Mouse (Mus musculus) lung, embryonic 16.5 days (tissue): ENCODE data around the gene Nkd2. TPM values are rescaled to one million over a fixed set of nuclear protein-coding genes. Genes with fewer than 3 reads are reported as not detected.

Experiments used
- ATAC-seq: fragments of 200-750 bp; cut with Nextera tagmentation; 2 replicates; pipeline ENCODE4 v1.8.0; 2017; ENCODE audit warnings: low read depth, mild to moderate bottlenecking, moderate library complexity
- H3K27ac ChIP-seq: fragments of 300-500 bp; sonication (generic); 2 replicates; pipeline ENCODE4 v1.5.1; 2014; ENCODE audit warnings: mild to moderate bottlenecking, control low read depth, low read length
- H3K27me3 ChIP-seq: fragments of 300-500 bp; sonication (generic); 2 replicates; pipeline ENCODE4 v1.6.1; 2014; ENCODE audit warnings: low read depth, low read length, mixed read lengths; ENCODE audit not compliant: control insufficient read depth, insufficient read depth
- H3K36me3 ChIP-seq: fragments of 300-500 bp; sonication (generic); 2 replicates; pipeline ENCODE4 v1.6.1; 2014; ENCODE audit warnings: low read length; ENCODE audit not compliant: control insufficient read depth, insufficient read depth
- H3K4me1 ChIP-seq: fragments of 300-500 bp; sonication (generic); replicated peaks from 2 replicates; pipeline ENCODE4 v1.6.1; 2014; ENCODE audit warnings: low read length, mixed read lengths; ENCODE audit not compliant: control insufficient read depth, insufficient read depth
- H3K4me2 ChIP-seq: fragments of 300-500 bp; sonication (generic); 2 replicates; pipeline ENCODE4 v1.6.1; 2014; ENCODE audit warnings: low read depth, low read length, control low read depth
- H3K4me3 ChIP-seq: fragments of 300-500 bp; sonication (generic); 2 replicates; pipeline ENCODE4 v1.5.1; 2014; ENCODE audit warnings: mild to moderate bottlenecking, low read length, control low read depth
- H3K9ac ChIP-seq: fragments of 300-500 bp; sonication (generic); 2 replicates; pipeline ENCODE4 v1.6.1; 2014; ENCODE audit warnings: low read length, control low read depth
- H3K9me3 ChIP-seq: fragments of 300-500 bp; sonication (generic); 2 replicates; pipeline ENCODE4 v1.6.1; 2016; ENCODE audit warnings: low read length; ENCODE audit not compliant: control insufficient read depth
- WGBS: fragments of 180-500 bp; shearing (Covaris S2); extraction: QIAGEN DNeasy Blood & Tissue Kit; methylation state at CpG from one replicate; pipeline ENCODE4 v1.1.7; 2014; 5-methylcytosine and 5-hydroxymethylcytosine counted together
- polyA plus RNA-seq: library from polyadenylated mRNA; unstranded; fragments of >200 nt; fragmentation: Nextera tagmentation; extraction: Ambion mirVana; gene quantifications from 2 replicates; pipeline ENCODE4 v1.2.1, GENCODE M21; 2015

Gene Nkd2
- polyA plus RNA-seq, 1 experiment from 2014 or later: 4.8 TPM

- Histone ChIP-seq H3K4me1 (no peaks in the 10 kb centered on the region), H3K9me3 (no peaks in the 10 kb centered on the region), H3K36me3 (no peaks in the 10 kb centered on the region), H3K27ac (no peak overlapping the region), H3K4me2 (no peak overlapping the region), H3K27me3 (no peaks in the 10 kb centered on the region), H3K4me3 (no peak overlapping the region), H3K9ac (no peak overlapping the region)
- 57% methylated on average over 8 of the region's 8 CpGs for WGBS
- peak; percentile 35; the same call in 1 of the 2 replicates for ATAC-seq
Measured at GRCm38 (mm10) chr13:73827243-73827642, 20.2 kb downstream of the Nkd2 start.

GRCm38 (mm10) chr13:73823711-73824110, 23.7 kb downstream of the Nkd2 start:
- no peaks in the 10 kb centered on the region for H3K9me3 ChIP-seq
- no peak overlapping the region for H3K27ac ChIP-seq
- H3K36me3 ChIP-seq: no peaks in the 10 kb centered on the region
- H3K4me3 ChIP-seq: no peak overlapping the region
- no peak overlapping the region for H3K9ac ChIP-seq
- 58% methylated on average over 6 of the region's 6 CpGs for WGBS
- no peaks in the 10 kb centered on the region for H3K27me3 ChIP-seq
- no peak for ATAC-seq
- H3K4me1 ChIP-seq: no peaks in the 10 kb centered on the region
- H3K4me2 ChIP-seq: no peak overlapping the region

- 65% methylated on average over 4 of the region's 4 CpGs for WGBS
- H3K4me1 ChIP-seq: no peaks in the 10 kb centered on the region
- no peak overlapping the region for H3K27ac ChIP-seq
- H3K4me2 ChIP-seq: no peak overlapping the region
- H3K36me3 ChIP-seq: no peaks in the 10 kb centered on the region
- 0 out of 2 replicates have a peak, but pooled peaks have one; percentile 2 for ATAC-seq
- H3K9me3 ChIP-seq: no peaks in the 10 kb centered on the region
- H3K4me3 ChIP-seq: no peak overlapping the region
- H3K9ac ChIP-seq: no peak overlapping the region
- no peaks in the 10 kb centered on the region for H3K27me3 ChIP-seq
Measured at GRCm38 (mm10) chr13:73822187-73822800, 25.1 kb downstream of the Nkd2 start.

- Histone ChIP-seq H3K9ac (no peak overlapping the region), H3K36me3 (0 out of 2 replicates have a peak, but pooled peaks cover under 1% of the 10 kb centered on the region), H3K27me3 (no peaks in the 10 kb centered on the region), H3K4me2 (no peak overlapping the region), H3K4me1 (no peaks in the 10 kb centered on the region), H3K27ac (no peak overlapping the region), H3K4me3 (no peak overlapping the region), H3K9me3 (no peaks in the 10 kb centered on the region)
- WGBS: 83% methylated on average over 7 of the region's 7 CpGs
- no peak for ATAC-seq
Measured at GRCm38 (mm10) chr13:73821251-73821650, 26.2 kb downstream of the Nkd2 start.

- Histone ChIP-seq H3K27ac (no peak overlapping the region), H3K4me1 (no peaks in the 10 kb centered on the region), H3K4me3 (no peak overlapping the region), H3K9me3 (no peaks in the 10 kb centered on the region), H3K27me3 (no peaks in the 10 kb centered on the region), H3K36me3 (peaks cover 5% of the 10 kb centered on the region), H3K9ac (no peak overlapping the region), H3K4me2 (no peak overlapping the region)
- ATAC-seq: no peak
- 59% methylated on average over 3 of the region's 3 CpGs for WGBS
Measured at GRCm38 (mm10) chr13:73818921-73819320, 28.5 kb downstream of the Nkd2 start.

GRCm38 (mm10) chr13:73816338-73816737, 31.1 kb downstream of the Nkd2 start:
- Histone ChIP-seq H3K27ac (no peak overlapping the region), H3K4me1 (no peaks in the 10 kb centered on the region), H3K9me3 (no peaks in the 10 kb centered on the region), H3K27me3 (no peaks in the 10 kb centered on the region), H3K9ac (no peak overlapping the region), H3K4me2 (no peak overlapping the region), H3K36me3 (peaks cover 5% of the 10 kb centered on the region), H3K4me3 (no peak overlapping the region)
- ATAC-seq: no peak
- 69% methylated on average over 6 of the region's 6 CpGs for WGBS

GRCm38 (mm10) chr13:73814181-73814580, 33.2 kb downstream of the Nkd2 start:
- ATAC-seq: no peak
- Histone ChIP-seq H3K4me1 (no peaks in the 10 kb centered on the region), H3K4me2 (no peak overlapping the region), H3K9me3 (no peaks in the 10 kb centered on the region), H3K27ac (no peak overlapping the region), H3K4me3 (no peak overlapping the region), H3K9ac (no peak overlapping the region), H3K27me3 (no peaks in the 10 kb centered on the region), H3K36me3 (peaks cover 12% of the 10 kb centered on the region)
- 86% methylated on average over 7 of the region's 7 CpGs for WGBS

GRCm38 (mm10) chr13:73812936-73813335, 34.5 kb downstream of the Nkd2 start:
- ATAC-seq: no peak
- no peaks in the 10 kb centered on the region for H3K27me3 ChIP-seq
- 80% methylated on average over 3 of the region's 3 CpGs for WGBS

GRCm38 (mm10) chr13:73804914-73805313, 42.5 kb downstream of the Nkd2 start:
- Histone ChIP-seq H3K9ac (no peak overlapping the region), H3K4me1 (no peaks in the 10 kb centered on the region), H3K4me3 (no peak overlapping the region), H3K9me3 (no peaks in the 10 kb centered on the region), H3K27me3 (no peaks in the 10 kb centered on the region), H3K36me3 (peaks cover 8% of the 10 kb centered on the region; the same call in 1 of the 2 replicates), H3K4me2 (no peak overlapping the region), H3K27ac (no peak overlapping the region)
- WGBS: 91% methylated on average over 5 of the region's 5 CpGs
- no peak for ATAC-seq

More at GRCm38 (mm10) chr13:73812936-73813335, 34.5 kb downstream of the Nkd2 start:
- no peak overlapping the region for H3K4me2 ChIP-seq
- H3K27ac ChIP-seq: no peak overlapping the region
- no peaks in the 10 kb centered on the region for H3K9me3 ChIP-seq
- H3K36me3 ChIP-seq: peaks cover 12% of the 10 kb centered on the region
- H3K9ac ChIP-seq: no peak overlapping the region
- H3K4me1 ChIP-seq: no peaks in the 10 kb centered on the region
- H3K4me3 ChIP-seq: no peak overlapping the region
